Mouse (Mus musculus): ENCODE results near the gene Vps13d. TPM values are rescaled to one million over a fixed set of nuclear protein-coding genes. Genes with fewer than 3 reads are reported as not detected.

Gene Vps13d
- polyA plus RNA-seq, 1 experiment from 2014 or later = 7.9 TPM

- ATAC-seq (ENCODE audit: low FRiP score, low read depth) = no peak
- Histone ChIP-seq H3K9me3 (no peaks in the 10 kb centered on the region), H3K4me3 (no peak overlapping the region), H3K27ac (replicated peaks) (no peak overlapping the region), H3K9ac (replicated peaks) (no peak overlapping the region), H3K4me2 (replicated peaks) (no peak overlapping the region), H3K27me3 (no peaks in the 10 kb centered on the region), H3K36me3 (no peaks in the 10 kb centered on the region), H3K4me1 (no peaks in the 10 kb centered on the region)
- 95% methylated on average over 2 of the region's 2 CpGs for WGBS
Observed at GRCm38 (mm10) chr4:144971048-144971447, 223.8 kb downstream of the Vps13d start.

DNA sequence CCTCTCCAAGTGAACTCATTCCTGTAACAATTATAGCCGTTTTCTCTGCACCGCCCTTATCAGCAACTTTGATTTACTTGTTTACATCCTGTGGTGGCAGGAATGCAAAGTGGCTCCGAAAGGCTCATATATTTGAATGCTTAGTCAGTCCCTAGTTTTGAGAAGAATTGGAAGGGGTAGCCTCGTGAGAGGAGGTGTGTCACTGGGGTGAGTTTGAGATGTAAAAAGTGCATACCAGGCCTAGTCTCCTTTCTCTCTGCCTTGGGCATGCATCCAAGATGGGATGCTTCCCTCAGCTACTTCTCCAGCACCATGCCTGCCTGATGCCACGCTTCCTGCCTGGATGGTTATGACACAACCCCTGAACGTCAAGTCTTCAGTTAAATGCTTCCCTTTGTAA is 225.8 kb downstream of the Vps13d start:
- no peak for ATAC-seq (ENCODE audit: low FRiP score, low read depth)
- WGBS = 89% methylated on average over 6 of the region's 6 CpGs
- no peaks in the 10 kb centered on the region for H3K4me1 ChIP-seq
- H3K9ac ChIP-seq (replicated peaks) = no peak overlapping the region
- no peaks in the 10 kb centered on the region for H3K27me3 ChIP-seq
- H3K9me3 ChIP-seq = no peaks in the 10 kb centered on the region
- H3K36me3 ChIP-seq = no peaks in the 10 kb centered on the region
- no peak overlapping the region for H3K4me2 ChIP-seq (replicated peaks)
- no peak overlapping the region for H3K4me3 ChIP-seq
- H3K27ac ChIP-seq (replicated peaks) = no peak overlapping the region

- no peaks in the 10 kb centered on the region for H3K36me3 ChIP-seq
- WGBS = 92% methylated on average over 3 of the region's 3 CpGs
- no peak overlapping the region for H3K4me2 ChIP-seq (replicated peaks)
- no peaks in the 10 kb centered on the region for H3K27me3 ChIP-seq
- H3K9me3 ChIP-seq = no peaks in the 10 kb centered on the region
- H3K4me3 ChIP-seq = no peak overlapping the region
- H3K27ac ChIP-seq (replicated peaks) = no peak overlapping the region
- ATAC-seq (ENCODE audit: low FRiP score, low read depth) = no peak
- no peak overlapping the region for H3K9ac ChIP-seq (replicated peaks)
- no peaks in the 10 kb centered on the region for H3K4me1 ChIP-seq
Observed at GRCm38 (mm10) chr4:144968371-144968770, 226.4 kb downstream of the Vps13d start.

GRCm38 (mm10) chr4:144965255-144965654 is 229.6 kb downstream of the Vps13d start:
- H3K9me3 ChIP-seq = no peaks in the 10 kb centered on the region
- no peaks in the 10 kb centered on the region for H3K4me1 ChIP-seq
- H3K4me3 ChIP-seq = no peak overlapping the region
- no peak overlapping the region for H3K27ac ChIP-seq (replicated peaks)
- 83% methylated on average over 2 of the region's 2 CpGs for whole genome bisulfite sequencing
- no peak overlapping the region for H3K4me2 ChIP-seq (replicated peaks)
- no peaks in the 10 kb centered on the region for H3K36me3 ChIP-seq
- ATAC-seq (ENCODE audit: low FRiP score, low read depth) = peak; percentile 61; the same call in 1 of the 2 replicates
- H3K9ac ChIP-seq (replicated peaks) = no peak overlapping the region
- H3K27me3 ChIP-seq = no peaks in the 10 kb centered on the region

DNA sequence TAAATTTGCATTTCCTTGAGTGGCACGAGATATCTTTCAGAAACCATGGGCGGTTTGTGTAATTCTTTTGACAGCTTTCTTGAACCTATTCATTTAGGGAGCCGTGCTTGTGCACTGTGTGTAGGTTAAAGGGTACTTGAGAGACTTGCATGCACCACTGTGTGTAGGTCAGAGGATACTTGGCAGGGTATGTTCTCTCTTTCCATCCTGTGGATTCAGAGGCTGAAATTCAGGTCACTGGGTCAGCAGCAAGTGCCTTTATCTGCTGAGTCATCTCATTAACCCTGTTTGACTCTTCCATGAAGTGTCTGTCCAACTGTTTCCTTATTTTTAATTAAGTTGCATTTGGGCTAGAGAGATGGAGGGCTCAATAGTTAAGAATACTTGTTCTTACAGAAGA is 233.1 kb downstream of the Vps13d start:
- Histone ChIP-seq H3K4me2 (replicated peaks) (no peak overlapping the region), H3K27me3 (no peaks in the 10 kb centered on the region), H3K9ac (replicated peaks) (no peak overlapping the region), H3K4me1 (no peaks in the 10 kb centered on the region), H3K4me3 (no peak overlapping the region), H3K9me3 (no peaks in the 10 kb centered on the region), H3K27ac (replicated peaks) (no peak overlapping the region), H3K36me3 (no peaks in the 10 kb centered on the region)
- WGBS = 71% methylated on average over 3 of the region's 3 CpGs
- no peak for ATAC-seq (ENCODE audit: low FRiP score, low read depth)

- H3K36me3 ChIP-seq = no peaks in the 10 kb centered on the region
- WGBS = 88% methylated on average over 4 of the region's 4 CpGs
Observed at GRCm38 (mm10) chr4:144961232-144961631, 233.6 kb downstream of the Vps13d start.

GRCm38 (mm10) chr4:144960188-144960904 is 234.5 kb downstream of the Vps13d start:
- 65% methylated on average over 8 of the region's 8 CpGs for WGBS
- no peaks in the 10 kb centered on the region for H3K9me3 ChIP-seq
- H3K9ac ChIP-seq (replicated peaks) = no peak overlapping the region
- H3K4me2 ChIP-seq (replicated peaks) = no peak overlapping the region
- no peaks in the 10 kb centered on the region for H3K4me1 ChIP-seq
- no peak overlapping the region for H3K27ac ChIP-seq (replicated peaks)
- ATAC-seq (ENCODE audit: low FRiP score, low read depth) = no peak
- no peaks in the 10 kb centered on the region for H3K36me3 ChIP-seq
- no peak overlapping the region for H3K4me3 ChIP-seq
- no peaks in the 10 kb centered on the region for H3K27me3 ChIP-seq

More at GRCm38 (mm10) chr4:144961232-144961631, 233.6 kb downstream of the Vps13d start:
- Histone ChIP-seq H3K9me3 (no peaks in the 10 kb centered on the region), H3K4me1 (no peaks in the 10 kb centered on the region), H3K27me3 (no peaks in the 10 kb centered on the region), H3K27ac (replicated peaks) (no peak overlapping the region), H3K9ac (replicated peaks) (no peak overlapping the region), H3K4me2 (replicated peaks) (no peak overlapping the region), H3K4me3 (no peak overlapping the region)
- ATAC-seq (ENCODE audit: low FRiP score, low read depth) = no peak

GRCm38 (mm10) chr4:144957721-144958120 is 237.1 kb downstream of the Vps13d start:
- Histone ChIP-seq H3K36me3 (no peaks in the 10 kb centered on the region), H3K4me3 (no peak overlapping the region), H3K4me1 (no peaks in the 10 kb centered on the region), H3K27me3 (no peaks in the 10 kb centered on the region), H3K9ac (replicated peaks) (no peak overlapping the region), H3K4me2 (replicated peaks) (no peak overlapping the region), H3K27ac (replicated peaks) (no peak overlapping the region), H3K9me3 (no peaks in the 10 kb centered on the region)
- 64% methylated on average over 2 of the region's 2 CpGs for WGBS
- ATAC-seq (ENCODE audit: low FRiP score, low read depth) = no peak

GRCm38 (mm10) chr4:144957186-144957585 is 237.6 kb downstream of the Vps13d start:
- no peak for ATAC-seq (ENCODE audit: low FRiP score, low read depth)
- 82% methylated on average over 4 of the region's 4 CpGs for WGBS
- no peaks in the 10 kb centered on the region for H3K9me3 ChIP-seq
- H3K9ac ChIP-seq (replicated peaks) = no peak overlapping the region
- H3K27ac ChIP-seq (replicated peaks) = no peak overlapping the region
- H3K36me3 ChIP-seq = no peaks in the 10 kb centered on the region
- no peaks in the 10 kb centered on the region for H3K4me1 ChIP-seq
- no peaks in the 10 kb centered on the region for H3K27me3 ChIP-seq
- H3K4me3 ChIP-seq = no peak overlapping the region
- no peak overlapping the region for H3K4me2 ChIP-seq (replicated peaks)

- no peaks in the 10 kb centered on the region for H3K36me3 ChIP-seq
- no peaks in the 10 kb centered on the region for H3K4me1 ChIP-seq
- ATAC-seq (ENCODE audit: low FRiP score, low read depth) = no peak
- H3K9me3 ChIP-seq = no peaks in the 10 kb centered on the region
- H3K9ac ChIP-seq (replicated peaks) = no peak overlapping the region
- H3K27me3 ChIP-seq = no peaks in the 10 kb centered on the region
- H3K4me2 ChIP-seq (replicated peaks) = no peak overlapping the region
- H3K27ac ChIP-seq (replicated peaks) = no peak overlapping the region
- WGBS = 88% methylated on average over 1 of the region's 1 CpGs
- no peak overlapping the region for H3K4me3 ChIP-seq
Observed at GRCm38 (mm10) chr4:144956293-144956692, 238.5 kb downstream of the Vps13d start.

- no peak overlapping the region for H3K9ac ChIP-seq (replicated peaks)
- H3K4me1 ChIP-seq = no peaks in the 10 kb centered on the region
- H3K9me3 ChIP-seq = no peaks in the 10 kb centered on the region
- no peaks in the 10 kb centered on the region for H3K36me3 ChIP-seq
- no peak for ATAC-seq (ENCODE audit: low FRiP score, low read depth)
- no peak overlapping the region for H3K4me2 ChIP-seq (replicated peaks)
- H3K27me3 ChIP-seq = no peaks in the 10 kb centered on the region
- H3K27ac ChIP-seq (replicated peaks) = no peak overlapping the region
- WGBS = 84% methylated on average over 1 of the region's 1 CpGs
- H3K4me3 ChIP-seq = no peak overlapping the region
Observed at GRCm38 (mm10) chr4:144955863-144956262, 238.9 kb downstream of the Vps13d start.

GRCm38 (mm10) chr4:144953421-144953820 is 241.4 kb downstream of the Vps13d start:
- Histone ChIP-seq H3K4me2 (replicated peaks) (no peak overlapping the region), H3K4me3 (no peak overlapping the region), H3K9ac (replicated peaks) (no peak overlapping the region), H3K9me3 (no peaks in the 10 kb centered on the region), H3K27ac (replicated peaks) (no peak overlapping the region), H3K4me1 (peaks cover 9% of the 10 kb centered on the region), H3K36me3 (no peaks in the 10 kb centered on the region), H3K27me3 (no peaks in the 10 kb centered on the region)
- whole genome bisulfite sequencing = 94% methylated on average over 1 of the region's 1 CpGs
- no peak for ATAC-seq (ENCODE audit: low FRiP score, low read depth)

DNA sequence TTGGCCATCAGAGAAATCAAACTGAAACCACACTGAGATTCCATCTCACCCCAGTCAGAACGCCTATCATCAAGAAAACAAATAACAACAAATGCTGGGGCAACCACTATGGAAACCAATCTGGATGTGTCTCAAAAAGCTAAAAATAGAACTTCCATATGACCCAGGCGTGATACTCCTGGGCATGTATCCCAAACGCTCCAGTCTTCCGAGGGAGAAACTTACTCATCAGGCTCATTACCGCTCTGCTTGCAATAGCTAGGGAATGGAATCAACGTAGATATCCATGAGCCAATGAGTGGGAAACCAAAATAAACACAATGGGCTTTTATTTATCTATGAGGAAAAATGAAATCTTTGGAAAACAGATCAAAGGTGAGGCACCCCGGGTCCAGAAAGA is 242.9 kb downstream of the Vps13d start:
- Histone ChIP-seq H3K4me3 (no peak overlapping the region), H3K36me3 (no peaks in the 10 kb centered on the region), H3K4me2 (replicated peaks) (no peak overlapping the region), H3K9me3 (no peaks in the 10 kb centered on the region), H3K27ac (replicated peaks) (no peak overlapping the region), H3K9ac (replicated peaks) (no peak overlapping the region), H3K27me3 (no peaks in the 10 kb centered on the region), H3K4me1 (peaks cover 9% of the 10 kb centered on the region)
- no peak for ATAC-seq (ENCODE audit: low FRiP score, low read depth)
- WGBS = 88% methylated on average over 7 of the region's 7 CpGs

All from midbrain, embryonic 12.5 days (tissue).